Mouse (Mus musculus): ENCODE measurements around the gene Rps21. TPM values are rescaled to one million over a fixed set of nuclear protein-coding genes. Genes with fewer than 3 reads are reported as not detected.

The Rps21 gene
- polyA plus RNA-seq, 1 experiment: 4,273 TPM

GRCm38 (mm10) chr2:180234353-180234752 is 22.8 kb upstream of the Rps21 start:
- 98% methylated on average over 8 of the region's 8 CpGs for whole genome bisulfite sequencing
- Histone ChIP-seq H3K36me3 (ENCODE audit: control insufficient read depth, insufficient read depth, low read length) (no peaks in the 10 kb centered on the region), H3K4me3 (ENCODE audit: control insufficient read depth, insufficient read depth, low read length) (no peak overlapping the region), H3K27me3 (ENCODE audit: control insufficient read depth, insufficient read depth, low read length) (no peaks in the 10 kb centered on the region), H3K27ac (ENCODE audit: control insufficient read depth, insufficient read depth, low read length) (no peak overlapping the region), H3K4me1 (replicated peaks; ENCODE audit: control insufficient read depth, insufficient read depth, low read length) (no peaks in the 10 kb centered on the region; the same call in 1 of the 2 replicates)
- no peak for TF ChIP-seq POLR2A (IDR thresholded peaks at IDR 0.05; ENCODE audit: control insufficient read depth, extremely low read depth, insufficient read depth, low read length, poor library complexity)
- TF ChIP-seq CTCF (IDR thresholded peaks at IDR 0.05; ENCODE audit: borderline replicate concordance, control insufficient read depth, extremely low read depth, insufficient read depth, low read length, poor library complexity): no peak
- DNase-seq: no peak

- Histone ChIP-seq H3K36me3 (ENCODE audit: control insufficient read depth, insufficient read depth, low read length) (no peaks in the 10 kb centered on the region), H3K27ac (ENCODE audit: control insufficient read depth, insufficient read depth, low read length) (no peak overlapping the region), H3K4me3 (ENCODE audit: control insufficient read depth, insufficient read depth, low read length) (no peak overlapping the region), H3K4me1 (replicated peaks; ENCODE audit: control insufficient read depth, insufficient read depth, low read length) (no peaks in the 10 kb centered on the region; the same call in 1 of the 2 replicates), H3K27me3 (ENCODE audit: control insufficient read depth, insufficient read depth, low read length) (no peaks in the 10 kb centered on the region)
- 84% methylated on average over 6 of the region's 6 CpGs for WGBS
- no peak for DNase-seq
- TF ChIP-seq CTCF (IDR thresholded peaks at IDR 0.05; ENCODE audit: borderline replicate concordance, control insufficient read depth, extremely low read depth, insufficient read depth, low read length, poor library complexity) (no peak), POLR2A (IDR thresholded peaks at IDR 0.05; ENCODE audit: control insufficient read depth, extremely low read depth, insufficient read depth, low read length, poor library complexity) (no peak)
Measured at GRCm38 (mm10) chr2:180234980-180235379, 22.2 kb upstream of the Rps21 start.

DNA sequence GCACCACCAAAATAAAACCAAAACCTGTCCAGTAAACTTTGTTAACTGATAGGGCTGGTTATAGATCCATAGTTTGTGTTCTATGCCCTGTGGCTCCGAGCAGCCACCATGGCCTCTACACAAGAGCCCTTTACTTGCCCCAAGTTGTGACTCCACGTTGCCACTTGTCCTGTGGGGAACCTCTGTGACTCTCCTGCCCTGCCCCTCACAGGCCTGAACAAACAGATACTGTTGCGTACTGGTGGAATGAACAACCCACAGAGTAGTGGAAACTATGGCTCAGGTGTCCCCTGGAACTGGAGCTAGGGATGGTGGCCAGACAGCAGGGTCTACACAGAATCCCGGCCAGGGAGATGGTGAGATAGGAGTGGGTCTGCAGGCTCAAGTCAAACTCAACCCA is 21.4 kb upstream of the Rps21 start:
- 85% methylated on average over 4 of the region's 4 CpGs for WGBS
- H3K27ac ChIP-seq (ENCODE audit: control insufficient read depth, insufficient read depth, low read length): no peak overlapping the region
- TF ChIP-seq CTCF (IDR thresholded peaks at IDR 0.05; ENCODE audit: borderline replicate concordance, control insufficient read depth, extremely low read depth, insufficient read depth, low read length, poor library complexity) (no peak), POLR2A (IDR thresholded peaks at IDR 0.05; ENCODE audit: control insufficient read depth, extremely low read depth, insufficient read depth, low read length, poor library complexity) (no peak)
- H3K4me1 ChIP-seq (replicated peaks; ENCODE audit: control insufficient read depth, insufficient read depth, low read length): no peaks in the 10 kb centered on the region; the same call in 1 of the 2 replicates
- H3K4me3 ChIP-seq (ENCODE audit: control insufficient read depth, insufficient read depth, low read length): no peak overlapping the region
- no peaks in the 10 kb centered on the region for H3K36me3 ChIP-seq (ENCODE audit: control insufficient read depth, insufficient read depth, low read length)
- no peak for DNase-seq
- H3K27me3 ChIP-seq (ENCODE audit: control insufficient read depth, insufficient read depth, low read length): no peaks in the 10 kb centered on the region

DNA sequence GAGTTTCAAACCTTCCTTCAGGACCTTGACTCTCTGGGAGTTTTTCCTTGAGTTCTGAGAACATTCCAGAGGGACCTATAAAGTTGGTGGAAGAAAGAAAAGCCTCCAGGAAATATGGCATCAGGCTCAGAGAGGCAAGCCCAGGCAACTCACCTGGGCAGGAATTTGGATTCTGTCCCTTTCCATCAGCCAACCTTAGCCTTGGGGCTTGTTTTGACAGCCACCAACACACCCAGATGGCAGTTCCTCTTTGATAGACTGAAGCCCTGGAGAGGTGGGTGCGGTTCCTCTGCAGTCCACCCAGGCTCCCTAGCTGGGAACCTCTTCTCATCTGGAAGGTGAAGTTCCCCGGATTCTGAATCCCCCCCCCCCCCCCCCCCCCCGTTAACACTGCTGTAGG is 20.7 kb upstream of the Rps21 start:
- no peak overlapping the region for H3K27ac ChIP-seq (ENCODE audit: control insufficient read depth, insufficient read depth, low read length)
- H3K4me1 ChIP-seq (replicated peaks; ENCODE audit: control insufficient read depth, insufficient read depth, low read length): no peaks in the 10 kb centered on the region; the same call in 1 of the 2 replicates
- TF ChIP-seq POLR2A (IDR thresholded peaks at IDR 0.05; ENCODE audit: control insufficient read depth, extremely low read depth, insufficient read depth, low read length, poor library complexity) (no peak), CTCF (IDR thresholded peaks at IDR 0.05; ENCODE audit: borderline replicate concordance, control insufficient read depth, extremely low read depth, insufficient read depth, low read length, poor library complexity) (no peak)
- no peak overlapping the region for H3K4me3 ChIP-seq (ENCODE audit: control insufficient read depth, insufficient read depth, low read length)
- DNase-seq: no peak
- H3K27me3 ChIP-seq (ENCODE audit: control insufficient read depth, insufficient read depth, low read length): no peaks in the 10 kb centered on the region
- no peaks in the 10 kb centered on the region for H3K36me3 ChIP-seq (ENCODE audit: control insufficient read depth, insufficient read depth, low read length)
- 23% methylated on average over 2 of the region's 3 CpGs for WGBS

GRCm38 (mm10) chr2:180236930-180237329 is 20.2 kb upstream of the Rps21 start:
- no peak overlapping the region for H3K27ac ChIP-seq (ENCODE audit: control insufficient read depth, insufficient read depth, low read length)
- H3K27me3 ChIP-seq (ENCODE audit: control insufficient read depth, insufficient read depth, low read length): no peaks in the 10 kb centered on the region
- DNase-seq: no peak
- H3K4me3 ChIP-seq (ENCODE audit: control insufficient read depth, insufficient read depth, low read length): no peak overlapping the region
- no peak for TF ChIP-seq POLR2A (IDR thresholded peaks at IDR 0.05; ENCODE audit: control insufficient read depth, extremely low read depth, insufficient read depth, low read length, poor library complexity)
- no peak for TF ChIP-seq CTCF (IDR thresholded peaks at IDR 0.05; ENCODE audit: borderline replicate concordance, control insufficient read depth, extremely low read depth, insufficient read depth, low read length, poor library complexity)
- WGBS: 92% methylated on average over 3 of the region's 3 CpGs
- H3K36me3 ChIP-seq (ENCODE audit: control insufficient read depth, insufficient read depth, low read length): no peaks in the 10 kb centered on the region
- no peaks in the 10 kb centered on the region; the same call in 1 of the 2 replicates for H3K4me1 ChIP-seq (replicated peaks; ENCODE audit: control insufficient read depth, insufficient read depth, low read length)

GRCm38 (mm10) chr2:180237601-180238345 is 19.4 kb upstream of the Rps21 start:
- H3K27me3 ChIP-seq (ENCODE audit: control insufficient read depth, insufficient read depth, low read length): no peaks in the 10 kb centered on the region
- WGBS: 92% methylated on average over 7 of the region's 7 CpGs
- H3K36me3 ChIP-seq (ENCODE audit: control insufficient read depth, insufficient read depth, low read length): no peaks in the 10 kb centered on the region
- TF ChIP-seq CTCF (IDR thresholded peaks at IDR 0.05; ENCODE audit: borderline replicate concordance, control insufficient read depth, extremely low read depth, insufficient read depth, low read length, poor library complexity): no peak
- no peak for TF ChIP-seq POLR2A (IDR thresholded peaks at IDR 0.05; ENCODE audit: control insufficient read depth, extremely low read depth, insufficient read depth, low read length, poor library complexity)
- no peak overlapping the region for H3K27ac ChIP-seq (ENCODE audit: control insufficient read depth, insufficient read depth, low read length)
- no peaks in the 10 kb centered on the region; the same call in 1 of the 2 replicates for H3K4me1 ChIP-seq (replicated peaks; ENCODE audit: control insufficient read depth, insufficient read depth, low read length)
- no peak for DNase-seq
- H3K4me3 ChIP-seq (ENCODE audit: control insufficient read depth, insufficient read depth, low read length): no peak overlapping the region
